Mouse (Mus musculus): ENCODE results near the gene Ube2cbp. TPM values are rescaled to one million over a fixed set of nuclear protein-coding genes. Genes with fewer than 3 reads are reported as not detected.

Gene Ube2cbp
- polyA plus RNA-seq, 1 experiment from 2014 or later: 7.4 TPM

GRCm38 (mm10) chr9:86306556-86306955 lies 158.2 kb downstream of the Ube2cbp start:
- H3K9me3 ChIP-seq: no peaks in the 10 kb centered on the region
- no peak overlapping the region for H3K9ac ChIP-seq (replicated peaks)
- no peaks in the 10 kb centered on the region for H3K4me1 ChIP-seq (replicated peaks)
- H3K27ac ChIP-seq: no peak overlapping the region
- ATAC-seq: no peak
- no peak overlapping the region for H3K4me2 ChIP-seq (replicated peaks)
- no peaks in the 10 kb centered on the region for H3K27me3 ChIP-seq
- H3K4me3 ChIP-seq (replicated peaks): no peak overlapping the region
- 89% methylated on average over 2 of the region's 2 CpGs for WGBS
- no peaks in the 10 kb centered on the region for H3K36me3 ChIP-seq

- H3K27me3 ChIP-seq: no peaks in the 10 kb centered on the region
- no peak overlapping the region for H3K27ac ChIP-seq
- no peak overlapping the region for H3K4me2 ChIP-seq (replicated peaks)
- H3K4me3 ChIP-seq (replicated peaks): no peak overlapping the region
- no peak for ATAC-seq
- peaks cover 23% of the 10 kb centered on the region for H3K4me1 ChIP-seq (replicated peaks)
- no peaks in the 10 kb centered on the region for H3K36me3 ChIP-seq
- no peak overlapping the region for H3K9ac ChIP-seq (replicated peaks)
- no peaks in the 10 kb centered on the region for H3K9me3 ChIP-seq
- WGBS: 86% methylated on average over 6 of the region's 6 CpGs
Measured at GRCm38 (mm10) chr9:86301407-86301806, 163.3 kb downstream of the Ube2cbp start.

GRCm38 (mm10) chr9:86298596-86298995 lies 166.2 kb downstream of the Ube2cbp start:
- ATAC-seq: peak; percentile 56; the same call in 1 of the 2 replicates
- Histone ChIP-seq H3K36me3 (no peaks in the 10 kb centered on the region), H3K4me3 (replicated peaks) (no peak overlapping the region), H3K9me3 (no peaks in the 10 kb centered on the region), H3K9ac (replicated peaks) (no peak overlapping the region), H3K27me3 (no peaks in the 10 kb centered on the region), H3K27ac (no peak overlapping the region), H3K4me1 (replicated peaks) (peaks cover 23% of the 10 kb centered on the region), H3K4me2 (replicated peaks) (no peak overlapping the region)
- WGBS: 13% methylated on average over 8 of the region's 8 CpGs

- no peak overlapping the region for H3K4me2 ChIP-seq (replicated peaks)
- H3K9me3 ChIP-seq: no peaks in the 10 kb centered on the region
- 0 out of 2 replicates have a peak overlapping the region, but pooled peaks have one; percentile 21 for H3K27ac ChIP-seq
- WGBS: 29% methylated on average over 5 of the region's 5 CpGs
- H3K36me3 ChIP-seq: no peaks in the 10 kb centered on the region
- no peaks in the 10 kb centered on the region for H3K27me3 ChIP-seq
- H3K4me3 ChIP-seq (replicated peaks): no peak overlapping the region
- no peak for ATAC-seq
- H3K4me1 ChIP-seq (replicated peaks): peaks cover 23% of the 10 kb centered on the region
- H3K9ac ChIP-seq (replicated peaks): no peak overlapping the region
Measured at GRCm38 (mm10) chr9:86298131-86298530, 166.6 kb downstream of the Ube2cbp start.

DNA sequence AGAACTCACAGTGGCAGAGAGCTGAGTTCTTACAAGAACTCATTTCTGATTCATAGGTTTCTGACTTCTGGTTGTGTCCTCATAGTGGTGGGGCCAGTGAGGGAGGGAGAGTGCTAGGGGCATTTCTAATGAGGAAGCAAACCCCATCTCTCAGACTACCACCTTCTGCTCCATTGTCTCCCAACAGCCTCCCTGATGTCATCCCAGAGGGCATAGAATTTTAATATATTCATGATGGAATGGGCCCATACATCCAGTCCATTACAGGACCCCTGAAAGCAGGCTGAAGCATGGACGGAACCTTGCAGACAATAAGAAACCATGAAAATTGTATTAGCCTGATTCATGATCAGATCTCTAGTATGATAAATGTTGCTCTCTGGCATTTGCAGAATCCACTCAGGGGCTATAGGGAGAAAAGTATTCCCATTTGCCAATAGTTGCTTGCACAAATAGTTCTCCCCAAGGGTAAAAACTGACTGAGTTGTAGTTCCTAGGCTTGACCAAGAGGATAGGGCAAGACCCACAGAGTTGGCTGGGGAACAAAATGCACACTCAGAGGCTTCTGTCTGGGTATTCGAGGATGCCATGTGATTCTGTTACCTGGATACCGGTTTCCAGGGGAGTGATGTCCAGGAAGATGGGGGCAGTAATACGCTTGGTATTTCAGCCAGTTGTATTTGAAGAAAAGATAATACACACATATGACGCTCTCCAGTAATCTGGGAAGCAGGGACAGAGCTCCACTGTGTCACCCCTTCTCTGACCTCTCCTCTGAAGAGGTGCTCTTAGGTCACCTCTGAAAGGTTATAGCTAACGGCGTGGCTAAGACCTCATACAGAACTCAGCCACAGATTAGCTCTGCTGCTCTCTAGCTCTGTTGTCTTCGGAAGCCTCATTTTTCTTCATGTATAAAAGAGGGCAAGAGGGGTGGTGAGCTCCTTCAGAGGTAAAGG lies 167.8 kb downstream of the Ube2cbp start:
- WGBS: 56% methylated on average over 8 of the region's 8 CpGs
- Histone ChIP-seq H3K9me3 (no peaks in the 10 kb centered on the region), H3K27ac (0 out of 2 replicates have a peak overlapping the region, but pooled peaks have one; percentile 4), H3K4me2 (replicated peaks) (no peak overlapping the region), H3K36me3 (no peaks in the 10 kb centered on the region), H3K4me3 (replicated peaks) (no peak overlapping the region), H3K4me1 (replicated peaks) (peaks cover 23% of the 10 kb centered on the region), H3K27me3 (no peaks in the 10 kb centered on the region), H3K9ac (replicated peaks) (no peak overlapping the region)
- ATAC-seq: peak; percentile 55

- WGBS: 69% methylated on average over 3 of the region's 3 CpGs
- Histone ChIP-seq H3K36me3 (no peaks in the 10 kb centered on the region), H3K27me3 (no peaks in the 10 kb centered on the region), H3K4me3 (replicated peaks) (no peak overlapping the region), H3K4me2 (replicated peaks) (no peak overlapping the region), H3K9me3 (peaks cover 7% of the 10 kb centered on the region; the same call in 1 of the 2 replicates), H3K27ac (peak overlapping the region; percentile 14; the same call in 1 of the 2 replicates), H3K4me1 (replicated peaks) (0 out of 2 replicates have a peak, but pooled peaks cover 3% of the 10 kb centered on the region), H3K9ac (replicated peaks) (no peak overlapping the region)
- no peak for ATAC-seq
Measured at GRCm38 (mm10) chr9:86287570-86287954, 177.2 kb downstream of the Ube2cbp start.

- peak; percentile 83; the same call in 1 of the 2 replicates for ATAC-seq
- no peak overlapping the region for H3K4me3 ChIP-seq (replicated peaks)
- H3K27ac ChIP-seq: peak overlapping the region; percentile 62
- no peaks in the 10 kb centered on the region for H3K27me3 ChIP-seq
- H3K9me3 ChIP-seq: peaks cover 7% of the 10 kb centered on the region; the same call in 1 of the 2 replicates
- no peak overlapping the region for H3K9ac ChIP-seq (replicated peaks)
- 0 out of 2 replicates have a peak, but pooled peaks cover 3% of the 10 kb centered on the region for H3K4me1 ChIP-seq (replicated peaks)
- H3K36me3 ChIP-seq: no peaks in the 10 kb centered on the region
- WGBS: 79% methylated on average over 2 of the region's 2 CpGs
- no peak overlapping the region for H3K4me2 ChIP-seq (replicated peaks)
Measured at GRCm38 (mm10) chr9:86286830-86287569, 177.8 kb downstream of the Ube2cbp start.

- H3K4me3 ChIP-seq (replicated peaks): no peak overlapping the region
- ATAC-seq: no peak
- no peak overlapping the region for H3K4me2 ChIP-seq (replicated peaks)
- peaks cover 7% of the 10 kb centered on the region; the same call in 1 of the 2 replicates for H3K4me1 ChIP-seq (replicated peaks)
- peaks cover 7% of the 10 kb centered on the region; the same call in 1 of the 2 replicates for H3K9me3 ChIP-seq
- WGBS: 85% methylated on average over 5 of the region's 5 CpGs
- no peak overlapping the region for H3K27ac ChIP-seq
- no peaks in the 10 kb centered on the region for H3K27me3 ChIP-seq
- H3K36me3 ChIP-seq: no peaks in the 10 kb centered on the region
- H3K9ac ChIP-seq (replicated peaks): no peak overlapping the region
Measured at GRCm38 (mm10) chr9:86282555-86282954, 182.2 kb downstream of the Ube2cbp start.

DNA sequence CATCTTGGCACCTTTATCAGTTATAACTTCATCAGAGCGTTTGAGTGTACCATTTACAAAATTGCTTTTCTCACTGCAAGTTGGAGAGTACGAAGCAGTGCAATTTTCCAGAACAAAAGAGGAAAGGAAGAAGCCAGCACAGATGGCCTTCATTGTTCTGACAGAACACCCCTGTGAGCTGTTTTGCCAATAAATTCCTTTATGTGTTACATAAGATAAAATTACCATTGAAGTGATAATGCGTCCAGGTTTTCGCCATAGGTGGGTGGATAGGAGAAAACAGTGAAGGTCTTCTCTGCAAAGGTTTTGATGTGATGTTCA lies 183.6 kb downstream of the Ube2cbp start:
- peaks cover 7% of the 10 kb centered on the region; the same call in 1 of the 2 replicates for H3K4me1 ChIP-seq (replicated peaks)
- WGBS: 64% methylated on average over 4 of the region's 4 CpGs
- H3K27ac ChIP-seq: no peak overlapping the region
- H3K9me3 ChIP-seq: peaks cover 7% of the 10 kb centered on the region; the same call in 1 of the 2 replicates
- no peak overlapping the region for H3K9ac ChIP-seq (replicated peaks)
- no peak overlapping the region for H3K4me2 ChIP-seq (replicated peaks)
- no peak overlapping the region for H3K4me3 ChIP-seq (replicated peaks)
- no peaks in the 10 kb centered on the region for H3K36me3 ChIP-seq
- no peaks in the 10 kb centered on the region for H3K27me3 ChIP-seq
- ATAC-seq: no peak

DNA sequence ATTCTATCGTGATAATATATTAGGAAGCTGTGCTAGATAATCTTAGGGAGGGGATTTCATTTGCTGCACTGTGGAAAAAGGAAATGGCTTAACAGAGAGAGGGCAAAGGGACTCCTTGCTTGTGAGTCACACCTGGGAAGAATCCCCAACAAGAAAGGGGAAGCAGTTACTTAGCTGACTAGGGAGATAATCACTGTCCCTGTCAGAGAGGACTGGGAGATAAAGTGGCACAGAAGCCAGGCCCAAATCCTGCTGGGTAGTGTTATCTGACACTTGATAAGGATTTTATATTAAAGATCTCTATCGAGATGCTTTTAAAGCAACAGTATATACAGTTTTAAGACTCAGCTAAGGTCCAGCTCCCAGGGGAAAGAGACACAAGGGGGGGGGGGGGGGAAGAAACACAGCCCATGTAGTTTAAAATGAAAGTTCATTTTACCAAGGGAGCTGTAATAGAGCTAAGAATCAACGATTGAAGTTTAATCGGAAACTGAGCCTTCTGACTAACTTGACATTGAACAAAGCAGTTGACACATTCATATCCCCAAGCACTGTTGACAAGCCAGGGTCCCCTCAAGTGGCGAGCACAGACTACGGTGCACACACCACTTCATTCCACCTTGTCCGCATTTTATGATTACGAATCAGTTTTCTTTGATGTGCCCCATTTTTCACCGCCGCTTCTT lies 184.1 kb downstream of the Ube2cbp start:
- Histone ChIP-seq H3K4me3 (replicated peaks) (no peak overlapping the region), H3K27ac (no peak overlapping the region), H3K4me1 (replicated peaks) (peaks cover 7% of the 10 kb centered on the region; the same call in 1 of the 2 replicates), H3K27me3 (no peaks in the 10 kb centered on the region), H3K36me3 (no peaks in the 10 kb centered on the region), H3K9ac (replicated peaks) (no peak overlapping the region), H3K9me3 (peaks cover 6% of the 10 kb centered on the region; the same call in 1 of the 2 replicates), H3K4me2 (replicated peaks) (no peak overlapping the region)
- whole genome bisulfite sequencing: 80% methylated on average over 10 of the region's 10 CpGs
- ATAC-seq: no peak

DNA sequence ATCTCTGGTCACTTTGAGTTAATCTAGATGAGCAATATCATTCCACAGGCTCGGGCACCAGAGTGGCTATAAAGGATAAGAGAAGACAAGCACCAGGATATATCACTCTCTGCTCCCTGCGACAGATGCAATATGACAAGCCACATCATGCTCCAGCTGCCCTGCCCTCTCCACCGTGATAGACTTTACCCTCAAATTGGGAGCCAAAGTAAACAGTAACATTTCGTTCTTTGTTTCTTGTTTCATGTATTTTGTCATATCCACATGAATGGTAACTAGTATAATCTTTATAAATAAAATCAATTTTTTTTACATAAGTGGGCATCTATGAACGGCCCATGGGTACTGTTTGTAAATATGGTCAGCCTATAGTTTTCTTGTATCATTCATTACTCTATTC lies 195.2 kb downstream of the Ube2cbp start:
- no peak overlapping the region for H3K9ac ChIP-seq (replicated peaks)
- H3K4me1 ChIP-seq (replicated peaks): no peaks in the 10 kb centered on the region
- WGBS: 90% methylated on average over 5 of the region's 5 CpGs
- H3K27ac ChIP-seq: no peak overlapping the region
- H3K36me3 ChIP-seq: no peaks in the 10 kb centered on the region
- no peaks in the 10 kb centered on the region for H3K27me3 ChIP-seq
- ATAC-seq: no peak
- no peaks in the 10 kb centered on the region for H3K9me3 ChIP-seq
- H3K4me2 ChIP-seq (replicated peaks): no peak overlapping the region
- no peak overlapping the region for H3K4me3 ChIP-seq (replicated peaks)
